Mouse (Mus musculus) megakaryocyte-erythroid progenitor cell, adult 5 weeks (primary cell): Measurements from ENCODE around the gene Peg12. TPM values are rescaled to one million over a fixed set of nuclear protein-coding genes. Genes with fewer than 3 reads are reported as not detected.

Source experiments
- polyA plus RNA-seq: library from polyadenylated mRNA; stranded (reverse); fragments of >175 nt; gene quantifications from 2 replicates; pipeline ENCODE4 v1.2.3, GENCODE M21; 2012

The Peg12 gene
- polyA plus RNA-seq = 3.0 and 4.0 TPM in 2 replicates

GRCm38 (mm10) chr7:62463878-62464755 lies at the start of gene Peg12:
Gene Peg12 (minus strand): TSS chr7:62464510.

GRCm38 (mm10) chr7:62419493-62420360 lies 44.6 kb downstream of the Peg12 start, which contains the start of gene Mkrn3:
Gene Mkrn3 (minus strand): TSS chr7:62420139.

Other genes with a start within 250 kb of the Peg12 start
- 0.16 and 0.45 TPM in 2 replicates for gene Ndn, start 117.9 kb downstream of the Peg12 start, polyA plus RNA-seq
- not detected in 2 replicates for gene Magel2, start 87.5 kb downstream of the Peg12 start, polyA plus RNA-seq
- 0.30 and 0.53 TPM in 2 replicates for gene Mkrn3, start 44.4 kb downstream of the Peg12 start, polyA plus RNA-seq